Mouse (Mus musculus) heart, embryonic 11.5 days (tissue): Measurements from ENCODE around the gene H2afb1. TPM values are rescaled to one million over a fixed set of nuclear protein-coding genes. Genes with fewer than 3 reads are reported as not detected.
"Not testable (repeated sequence)": the region's sequence is repeated elsewhere in the genome, so short reads cannot be mapped to it uniquely, and the experiment has no call there.

Source experiments
- ATAC-seq: fragments of 200-750 bp; cut with Nextera tagmentation; replicated peaks from 2 replicates; pipeline ENCODE4 v1.8.0; 2017; ENCODE audit warnings: moderate library complexity; ENCODE audit not compliant: insufficient number of reproducible peaks, low FRiP score, low TSS enrichment
- H3K27ac ChIP-seq: fragments of 300-500 bp; sonication (generic); 2 replicates; pipeline ENCODE4 v1.5.1; 2014; ENCODE audit warnings: mild to moderate bottlenecking, low read depth, low read length
- H3K27me3 ChIP-seq: fragments of 300-500 bp; sonication (generic); 2 replicates; pipeline ENCODE4 v1.6.1; 2014; ENCODE audit warnings: mild to moderate bottlenecking, low read length, mixed read lengths; ENCODE audit not compliant: control insufficient read depth, insufficient read depth
- H3K36me3 ChIP-seq: fragments of 300-500 bp; sonication (generic); 2 replicates; pipeline ENCODE4 v1.6.1; 2014; ENCODE audit warnings: mild to moderate bottlenecking, low read length, moderate library complexity, mixed read lengths; ENCODE audit not compliant: control insufficient read depth, insufficient read depth
- H3K4me1 ChIP-seq: fragments of 300-500 bp; sonication (generic); 2 replicates; pipeline ENCODE4 v1.6.1; 2014; ENCODE audit warnings: low read length; ENCODE audit not compliant: control insufficient read depth, insufficient read depth
- H3K4me2 ChIP-seq: fragments of 300-500 bp; sonication (generic); 2 replicates; pipeline ENCODE4 v1.6.1; 2014; ENCODE audit warnings: mild to moderate bottlenecking, moderate library complexity
- H3K4me3 ChIP-seq: fragments of 300-500 bp; sonication (generic); 2 replicates; pipeline ENCODE4 v1.5.1; 2014; ENCODE audit warnings: low read depth, low read length
- H3K9ac ChIP-seq: fragments of 300-500 bp; sonication (generic); 2 replicates; pipeline ENCODE4 v1.6.1; 2014; ENCODE audit warnings: mild to moderate bottlenecking, low read depth, low read length, moderate library complexity
- H3K9me3 ChIP-seq: fragments of 300-500 bp; sonication (generic); replicated peaks from 2 replicates; pipeline ENCODE4 v1.6.1; 2016; ENCODE audit warnings: low read length; ENCODE audit not compliant: control insufficient read depth
- WGBS: fragments of 180-500 bp; shearing (Covaris S2); extraction: QIAGEN DNeasy Blood & Tissue Kit; methylation state at CpG from one replicate; pipeline ENCODE4 v1.1.7; 2014; ENCODE audit not compliant: insufficient replicate concordance; 5-methylcytosine and 5-hydroxymethylcytosine counted together
- polyA plus RNA-seq: library from polyadenylated mRNA; unstranded; fragments of >200 nt; fragmentation: Nextera tagmentation; extraction: Ambion mirVana; gene quantifications from 2 replicates; pipeline ENCODE4 v1.2.1, GENCODE M21; 2014

Gene H2afb1
- not detected in 2 replicates for polyA plus RNA-seq

DNA sequence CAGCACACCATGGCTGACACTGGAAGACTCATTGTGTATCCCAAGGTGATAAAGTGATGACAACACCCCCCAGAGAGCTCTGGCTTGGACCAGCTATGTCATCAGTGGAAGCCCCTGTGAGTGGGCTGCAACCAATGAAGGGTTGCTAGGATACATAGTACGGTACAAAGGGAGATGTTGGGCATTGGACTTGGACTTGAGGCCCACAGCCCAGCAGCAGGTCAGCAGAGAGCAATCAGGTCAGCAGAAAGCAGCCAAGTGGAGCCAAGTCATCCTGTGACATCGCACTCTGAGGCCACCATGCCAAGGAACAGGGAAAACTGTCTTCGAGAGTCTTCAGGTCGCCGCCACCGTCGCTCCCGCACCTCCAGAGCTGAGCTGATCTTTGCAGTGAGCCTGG is at the start of gene H2afb1:
H2afb1 (plus strand) TSS at position 301 of the 400 bp plus-strand sequence.
- ATAC-seq, H3K9me3 ChIP-seq, H3K9ac ChIP-seq, H3K27ac ChIP-seq, H3K27me3 ChIP-seq, H3K36me3 ChIP-seq, H3K4me3 ChIP-seq, H3K4me2 ChIP-seq, H3K4me1 ChIP-seq: not testable (repeated sequence)
- WGBS: 93% methylated on average over 6 of the region's 8 CpGs

- Histone ChIP-seq H3K9ac (no peak overlapping the region), H3K9me3 (no peaks in the 10 kb centered on the region), H3K4me1 (no peaks in the 10 kb centered on the region), H3K4me2 (no peak overlapping the region), H3K27me3 (no peaks in the 10 kb centered on the region), H3K4me3 (no peak overlapping the region), H3K36me3 (no peaks in the 10 kb centered on the region), H3K27ac (no peak overlapping the region)
- WGBS: 75% methylated on average over 2 of the region's 2 CpGs
- ATAC-seq: no peak
These were observed 21.5 kb downstream of the H2afb1 start for GRCm38 (mm10) chrX:117036085-117036484.
